Mouse (Mus musculus) kidney, embryonic 15.5 days (tissue): Measurements from ENCODE around the gene Gm9. TPM values are rescaled to one million over a fixed set of nuclear protein-coding genes. Genes with fewer than 3 reads are reported as not detected.

Source experiments
- ATAC-seq: fragments of 200-750 bp; cut with Nextera tagmentation; replicated peaks from 2 replicates; pipeline ENCODE4 v1.8.0; 2017; ENCODE audit warnings: moderate TSS enrichment; ENCODE audit not compliant: low FRiP score
- H3K27ac ChIP-seq: fragments of 300-500 bp; sonication (generic); 2 replicates; pipeline ENCODE4 v1.5.1; 2015; ENCODE audit warnings: mild to moderate bottlenecking, inconsistent platforms
- H3K27me3 ChIP-seq: fragments of 300-500 bp; sonication (generic); 2 replicates; pipeline ENCODE4 v1.6.1; 2015; ENCODE audit warnings: inconsistent platforms
- H3K36me3 ChIP-seq: fragments of 300-500 bp; sonication (generic); 2 replicates; pipeline ENCODE4 v1.6.1; 2015; ENCODE audit warnings: inconsistent platforms
- H3K4me1 ChIP-seq: fragments of 300-500 bp; sonication (generic); 2 replicates; pipeline ENCODE4 v1.6.1; 2015; ENCODE audit warnings: inconsistent platforms
- H3K4me2 ChIP-seq: fragments of 300-500 bp; sonication (generic); 2 replicates; pipeline ENCODE4 v1.6.1; 2015; ENCODE audit warnings: moderate library complexity, mild to moderate bottlenecking, inconsistent platforms
- H3K4me3 ChIP-seq: fragments of 300-500 bp; sonication (generic); replicated peaks from 2 replicates; pipeline ENCODE4 v1.5.1; 2015; ENCODE audit warnings: mild to moderate bottlenecking, inconsistent platforms
- H3K9ac ChIP-seq: fragments of 300-500 bp; sonication (generic); 2 replicates; pipeline ENCODE4 v1.6.1; 2015; ENCODE audit warnings: mild to moderate bottlenecking, inconsistent platforms
- H3K9me3 ChIP-seq: fragments of 300-500 bp; sonication (generic); replicated peaks from 2 replicates; pipeline ENCODE4 v1.6.1; 2016; ENCODE audit warnings: inconsistent platforms
- WGBS: fragments of 180-500 bp; shearing (Covaris S2); methylation state at CpG from one replicate; pipeline ENCODE4 v1.1.7; 2015; ENCODE audit warnings: mixed read lengths; 5-methylcytosine and 5-hydroxymethylcytosine counted together
- polyA plus RNA-seq: library from polyadenylated mRNA; unstranded; fragments of >200 nt; fragmentation: Nextera tagmentation; extraction: Ambion mirVana; gene quantifications from 2 replicates; pipeline ENCODE4 v1.2.1, GENCODE M21; 2015

The Gm9 gene
- polyA plus RNA-seq, 1 experiment from 2014 or later = not detected

- no peak overlapping the region for H3K4me2 ChIP-seq
- no peak overlapping the region for H3K4me3 ChIP-seq
- H3K9me3 ChIP-seq = no peaks in the 10 kb centered on the region
- 73% methylated on average over 10 of the region's 10 CpGs for WGBS
- H3K27me3 ChIP-seq = no peaks in the 10 kb centered on the region
- H3K4me1 ChIP-seq = no peaks in the 10 kb centered on the region
- no peaks in the 10 kb centered on the region for H3K36me3 ChIP-seq
- no peak overlapping the region for H3K27ac ChIP-seq
- H3K9ac ChIP-seq = no peak overlapping the region
- ATAC-seq = no peak
Observed at GRCm38 (mm10) chrX:37161169-37161568, 49.7 kb downstream of the Gm9 start.

Other genes with a start within 250 kb of the Gm9 start
- 21.9 and 23.7 TPM in 2 replicates for gene Sept6, start 219.2 kb downstream of the Gm9 start, polyA plus RNA-seq
- gene Sowahd, start 162.2 kb downstream of the Gm9 start, polyA plus RNA-seq = not detected in 2 replicates
- gene Rpl39, start 125.6 kb downstream of the Gm9 start, polyA plus RNA-seq = 577 and 689 TPM in 2 replicates
- 23.9 and 24.5 TPM in 2 replicates for gene Upf3b, start 100.7 kb downstream of the Gm9 start, polyA plus RNA-seq
- gene Nkap, start 84.2 kb downstream of the Gm9 start, polyA plus RNA-seq = 16.0 and 17.5 TPM in 2 replicates
- gene Akap14, start 42.2 kb downstream of the Gm9 start, polyA plus RNA-seq = 0.12 TPM in 1 of 2 replicates, not detected in the other
- 432 and 490 TPM in 2 replicates for gene Ndufa1, start 19.9 kb downstream of the Gm9 start, polyA plus RNA-seq
- gene Rnf113a1, start 19.8 kb downstream of the Gm9 start, polyA plus RNA-seq = 8.9 TPM in 2 replicates
- gene Rhox1, start 11.2 kb upstream of the Gm9 start, polyA plus RNA-seq = not detected in 2 replicates
- not detected in 2 replicates for gene Rhox2a, start 33.9 kb upstream of the Gm9 start, polyA plus RNA-seq
- not detected in 2 replicates for gene Rhox3a, start 38.9 kb upstream of the Gm9 start, polyA plus RNA-seq
- gene Rhox4a, start 54.3 kb upstream of the Gm9 start, polyA plus RNA-seq = not detected in 2 replicates
- gene Rhox3a2, start 169.0 kb upstream of the Gm9 start, polyA plus RNA-seq = not detected in 2 replicates
- gene Rhox4a2, start 179.8 kb upstream of the Gm9 start, polyA plus RNA-seq = not detected in 2 replicates
- gene Rhox2b, start 201.0 kb upstream of the Gm9 start, polyA plus RNA-seq = not detected in 2 replicates
- not detected in 2 replicates for gene Rhox4b, start 221.5 kb upstream of the Gm9 start, polyA plus RNA-seq
- not detected in 2 replicates for gene Rhox2c, start 242.6 kb upstream of the Gm9 start, polyA plus RNA-seq
- not detected in 2 replicates for gene Rhox3c, start 247.5 kb upstream of the Gm9 start, polyA plus RNA-seq